Mouse (Mus musculus) limb, embryonic 14.5 days (tissue): ENCODE measurements around the gene Psmd9. TPM values are rescaled to one million over a fixed set of nuclear protein-coding genes. Genes with fewer than 3 reads are reported as not detected.

ENCODE experiments used
- ATAC-seq: fragments of 200-750 bp; cut with Nextera tagmentation; 2 replicates; pipeline ENCODE4 v1.8.0; 2017; ENCODE audit warnings: low read depth, moderate number of reproducible peaks, moderate TSS enrichment; ENCODE audit not compliant: low FRiP score
- DNase-seq: peaks from one replicate; pipeline ENCODE4 v3.0.0-alpha.2; 2015; ENCODE audit warnings: low spot score
- H3K27ac ChIP-seq: fragments of 300-500 bp; sonication (generic); replicated peaks from 2 replicates; pipeline ENCODE4 v1.5.1; 2014; ENCODE audit warnings: low read depth, mild to moderate bottlenecking, low read length, moderate library complexity, mixed read lengths
- H3K27me3 ChIP-seq: fragments of 300-500 bp; sonication (generic); 2 replicates; pipeline ENCODE4 v1.6.1; 2014; ENCODE audit warnings: low read length, mixed read lengths; ENCODE audit not compliant: control insufficient read depth, insufficient read depth
- H3K36me3 ChIP-seq: fragments of 300-500 bp; sonication (generic); 2 replicates; pipeline ENCODE4 v1.6.1; 2014; ENCODE audit warnings: mild to moderate bottlenecking, low read length, moderate library complexity, mixed read lengths; ENCODE audit not compliant: control insufficient read depth, insufficient read depth
- H3K4me1 ChIP-seq: fragments of 300-500 bp; sonication (generic); 2 replicates; pipeline ENCODE4 v1.6.1; 2014; ENCODE audit warnings: antibody characterized with exemption, low read length, mixed read lengths; ENCODE audit not compliant: control insufficient read depth, insufficient read depth
- H3K4me2 ChIP-seq: fragments of 300-500 bp; sonication (generic); replicated peaks from 2 replicates; pipeline ENCODE4 v1.6.1; 2014; ENCODE audit warnings: low read depth, mild to moderate bottlenecking, low read length, moderate library complexity; ENCODE audit not compliant: severe bottlenecking
- H3K4me3 ChIP-seq: fragments of 300-500 bp; sonication (generic); replicated peaks from 2 replicates; pipeline ENCODE4 v1.5.1; 2014; ENCODE audit warnings: low read length
- H3K9ac ChIP-seq: fragments of 300-500 bp; sonication (generic); 2 replicates; pipeline ENCODE4 v1.6.1; 2014; ENCODE audit warnings: mild to moderate bottlenecking, low read depth, low read length, moderate library complexity; ENCODE audit not compliant: severe bottlenecking
- H3K9me3 ChIP-seq: fragments of 300-500 bp; sonication (generic); 2 replicates; pipeline ENCODE4 v1.6.1; 2016; ENCODE audit warnings: low read length; ENCODE audit not compliant: control insufficient read depth
- POLR2A ChIP-seq: fragments of 200-500 bp; IDR thresholded peaks from 2 replicates; pipeline ENCODE4 v1.8.0; 2012; ENCODE audit warnings: inconsistent platforms, mild to moderate bottlenecking, moderate library complexity, borderline replicate concordance; ENCODE audit not compliant: insufficient read depth, insufficient read length; ENCODE audit errors: extremely low read depth
- WGBS: fragments of 180-500 bp; shearing (Covaris S2); extraction: QIAGEN DNeasy Blood & Tissue Kit; methylation state at CpG from one replicate; pipeline ENCODE4 v1.1.7; 2014; 5-methylcytosine and 5-hydroxymethylcytosine counted together
- polyA plus RNA-seq, 2 experiments: library from polyadenylated mRNA; depleted of rRNA in 1 of 2; stranded (reverse) in 1 of 2; unstranded in 1 of 2; fragments of >200 nt; fragmentation: Nextera tagmentation in 1 of 2; extraction: Ambion mirVana in 1 of 2; gene quantifications; 2 replicates each; pipeline versions ENCODE4 v1.2.1 to v1.2.3; 2012 to 2014

Gene Psmd9
- polyA plus RNA-seq, 2 experiments, result 44.0 to 65.1 TPM

DNA sequence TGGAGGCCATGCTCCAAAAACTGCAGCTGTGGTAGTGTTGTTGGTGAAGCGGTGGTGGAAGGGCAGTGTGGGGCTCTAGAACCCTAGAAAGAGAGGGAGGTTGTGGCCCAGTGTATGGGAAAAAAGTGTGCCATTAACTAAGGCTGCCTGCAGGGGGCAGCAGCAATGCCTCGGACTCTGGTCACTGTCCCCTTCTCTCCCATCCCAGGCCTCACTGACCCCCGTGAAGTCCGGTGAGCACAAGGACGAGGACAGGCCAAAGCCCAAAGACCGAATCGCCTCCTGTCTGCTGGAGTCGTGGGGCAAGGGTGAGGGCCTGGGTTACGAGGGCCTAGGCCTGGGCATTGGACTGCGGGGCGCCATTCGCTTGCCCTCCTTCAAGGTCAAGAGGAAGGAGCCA, 12.4 kb upstream of the Psmd9 start:
- Histone ChIP-seq H3K27ac (no peak overlapping the region), H3K9me3 (no peaks in the 10 kb centered on the region), H3K4me2 (no peak overlapping the region), H3K36me3 (peaks cover 90% of the 10 kb centered on the region), H3K4me1 (no peaks in the 10 kb centered on the region), H3K9ac (no peak overlapping the region), H3K4me3 (no peak overlapping the region), H3K27me3 (no peaks in the 10 kb centered on the region)
- no peak for DNase-seq
- no peak for TF ChIP-seq POLR2A
- 79% methylated on average over 10 of the region's 12 CpGs for WGBS
- no peak for ATAC-seq

DNA sequence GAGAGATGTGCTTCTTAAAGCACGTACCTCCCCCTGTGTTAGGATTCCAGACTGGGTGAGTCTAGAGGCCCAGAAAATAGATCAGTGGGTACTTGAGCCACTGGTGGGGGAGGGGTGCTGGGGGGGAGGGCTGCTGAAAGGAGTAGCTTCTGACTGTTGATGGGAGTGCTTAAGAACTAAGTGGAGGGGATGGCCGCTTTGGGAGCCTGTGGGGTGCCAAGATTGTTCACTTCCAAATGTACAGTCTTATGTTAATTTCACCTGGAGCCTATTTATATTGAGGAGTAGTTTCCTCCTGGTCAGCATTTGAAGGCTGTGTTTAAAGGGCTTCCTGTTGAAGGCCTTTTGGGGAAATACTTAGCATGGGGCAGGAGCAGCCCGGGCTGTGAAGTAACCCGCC, 11.2 kb upstream of the Psmd9 start:
- 78% methylated on average over 4 of the region's 4 CpGs for WGBS
- no peaks in the 10 kb centered on the region for H3K9me3 ChIP-seq
- no peak for TF ChIP-seq POLR2A
- no peak overlapping the region for H3K4me2 ChIP-seq
- H3K27ac ChIP-seq, result no peak overlapping the region
- no peaks in the 10 kb centered on the region for H3K4me1 ChIP-seq
- no peak for ATAC-seq
- H3K36me3 ChIP-seq, result peaks cover 90% of the 10 kb centered on the region
- no peak for DNase-seq
- no peaks in the 10 kb centered on the region for H3K27me3 ChIP-seq
- no peak overlapping the region for H3K4me3 ChIP-seq
- no peak overlapping the region for H3K9ac ChIP-seq

DNA sequence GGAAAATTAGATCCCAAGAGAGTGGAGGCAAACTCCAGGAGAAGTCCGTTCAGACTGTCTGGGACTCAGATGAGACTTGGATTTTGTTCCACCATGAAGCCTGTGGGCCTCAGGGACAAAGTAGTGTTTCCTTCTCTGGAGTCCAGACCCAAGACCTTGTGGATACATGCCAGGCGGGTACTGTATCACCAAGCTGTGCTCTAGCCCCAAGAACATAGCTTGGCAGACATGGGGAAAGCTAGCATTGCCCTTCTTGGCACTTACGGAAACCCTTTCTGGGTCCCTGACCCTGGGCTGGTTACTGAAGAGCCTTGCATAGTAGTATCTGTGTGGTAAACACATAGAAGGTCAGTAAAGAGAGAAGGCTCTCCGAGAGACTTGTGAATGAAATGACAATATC, 9.8 kb upstream of the Psmd9 start:
- ATAC-seq, result no peak
- peaks cover 91% of the 10 kb centered on the region for H3K36me3 ChIP-seq
- H3K9ac ChIP-seq, result no peak overlapping the region
- no peaks in the 10 kb centered on the region for H3K27me3 ChIP-seq
- no peak for DNase-seq
- no peak for TF ChIP-seq POLR2A
- no peaks in the 10 kb centered on the region for H3K4me1 ChIP-seq
- WGBS, result 87% methylated on average over 4 of the region's 4 CpGs
- H3K4me3 ChIP-seq, result no peak overlapping the region
- H3K4me2 ChIP-seq, result no peak overlapping the region
- H3K9me3 ChIP-seq, result no peaks in the 10 kb centered on the region
- no peak overlapping the region for H3K27ac ChIP-seq

DNA sequence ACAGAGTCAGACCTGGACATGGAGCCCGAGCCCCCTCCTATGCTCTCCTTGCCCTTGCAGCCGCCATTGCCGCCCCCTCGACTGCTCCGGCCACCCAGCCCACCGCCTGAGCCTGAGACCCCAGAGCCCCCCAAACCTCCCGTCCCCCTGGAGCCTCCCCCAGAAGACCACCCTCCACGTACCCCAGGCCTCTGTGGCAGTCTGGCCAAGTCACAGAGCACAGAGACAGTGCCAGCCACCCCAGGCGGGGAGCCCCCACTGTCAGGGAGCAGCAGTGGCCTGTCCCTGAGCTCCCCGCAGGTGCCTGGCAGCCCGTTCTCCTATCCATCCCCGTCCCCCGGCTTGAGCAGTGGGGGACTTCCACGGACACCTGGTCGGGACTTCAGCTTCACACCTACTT, 9.3 kb upstream of the Psmd9 start:
- Histone ChIP-seq H3K36me3 (peaks cover 91% of the 10 kb centered on the region), H3K4me1 (no peaks in the 10 kb centered on the region), H3K9ac (no peak overlapping the region), H3K4me2 (no peak overlapping the region), H3K27me3 (no peaks in the 10 kb centered on the region), H3K4me3 (no peak overlapping the region), H3K9me3 (no peaks in the 10 kb centered on the region), H3K27ac (no peak overlapping the region)
- no peak for TF ChIP-seq POLR2A
- ATAC-seq, result no peak
- no peak for DNase-seq
- 94% methylated on average over 10 of the region's 15 CpGs for WGBS

DNA sequence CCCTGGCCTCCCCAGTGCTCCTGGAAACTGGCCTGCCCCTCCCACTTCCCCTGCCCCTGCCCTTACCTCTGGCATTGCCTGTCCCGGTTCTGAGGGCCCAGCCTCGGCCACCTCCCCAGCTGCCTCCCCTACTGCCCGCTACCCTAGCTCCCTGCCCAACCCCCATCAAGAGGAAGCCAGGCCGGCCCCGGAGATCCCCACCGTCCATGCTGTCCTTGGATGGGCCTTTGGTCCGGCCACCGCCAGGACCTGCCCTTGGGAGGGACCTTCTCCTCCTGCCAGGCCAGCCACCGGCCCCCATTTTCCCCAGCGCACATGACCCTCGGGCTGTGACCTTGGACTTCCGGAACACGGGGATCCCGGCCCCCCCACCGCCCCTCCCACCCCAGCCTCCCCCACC, 8.9 kb upstream of the Psmd9 start:
- no peak for TF ChIP-seq POLR2A
- ATAC-seq (no peak), DNase-seq (no peak)
- Histone ChIP-seq H3K27ac (no peak overlapping the region), H3K4me2 (no peak overlapping the region), H3K27me3 (no peaks in the 10 kb centered on the region), H3K4me3 (no peak overlapping the region), H3K36me3 (peaks cover 89% of the 10 kb centered on the region), H3K9me3 (no peaks in the 10 kb centered on the region), H3K4me1 (no peaks in the 10 kb centered on the region), H3K9ac (no peak overlapping the region)
- 95% methylated on average over 11 of the region's 15 CpGs for WGBS

DNA sequence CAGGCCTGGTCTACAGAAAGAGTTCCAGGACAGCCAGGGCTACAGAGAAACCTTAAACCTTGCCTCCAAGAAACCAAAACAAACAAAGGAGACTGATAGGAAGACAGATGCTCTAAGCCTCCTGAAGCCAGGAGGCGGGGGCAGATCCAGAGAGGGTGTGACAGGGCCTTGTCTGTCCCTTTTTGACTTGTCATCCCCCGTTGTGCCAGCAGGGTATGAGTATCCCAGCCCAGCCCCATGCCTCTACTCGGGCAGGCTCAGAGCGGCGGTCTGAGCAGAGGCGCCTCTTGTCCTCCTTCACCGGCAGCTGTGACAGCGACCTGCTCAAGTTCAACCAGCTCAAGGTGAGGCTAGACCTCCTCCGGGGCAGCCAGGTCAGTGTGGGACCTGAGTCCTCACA, 6.3 kb upstream of the Psmd9 start:
- Histone ChIP-seq H3K4me1 (no peaks in the 10 kb centered on the region), H3K9ac (no peak overlapping the region), H3K27me3 (no peaks in the 10 kb centered on the region), H3K4me2 (no peak overlapping the region), H3K36me3 (peaks cover 90% of the 10 kb centered on the region), H3K9me3 (no peaks in the 10 kb centered on the region), H3K4me3 (no peak overlapping the region), H3K27ac (no peak overlapping the region)
- no peak for TF ChIP-seq POLR2A
- DNase-seq, result no peak
- no peak for ATAC-seq
- WGBS, result 87% methylated on average over 9 of the region's 9 CpGs
